Mouse (Mus musculus): Measurements from ENCODE around the gene Dab1. TPM values are rescaled to one million over a fixed set of nuclear protein-coding genes. Genes with fewer than 3 reads are reported as not detected.

Dab1 gene
- polyA plus RNA-seq, 1 experiment from 2014 or later: 20.6 TPM

DNA sequence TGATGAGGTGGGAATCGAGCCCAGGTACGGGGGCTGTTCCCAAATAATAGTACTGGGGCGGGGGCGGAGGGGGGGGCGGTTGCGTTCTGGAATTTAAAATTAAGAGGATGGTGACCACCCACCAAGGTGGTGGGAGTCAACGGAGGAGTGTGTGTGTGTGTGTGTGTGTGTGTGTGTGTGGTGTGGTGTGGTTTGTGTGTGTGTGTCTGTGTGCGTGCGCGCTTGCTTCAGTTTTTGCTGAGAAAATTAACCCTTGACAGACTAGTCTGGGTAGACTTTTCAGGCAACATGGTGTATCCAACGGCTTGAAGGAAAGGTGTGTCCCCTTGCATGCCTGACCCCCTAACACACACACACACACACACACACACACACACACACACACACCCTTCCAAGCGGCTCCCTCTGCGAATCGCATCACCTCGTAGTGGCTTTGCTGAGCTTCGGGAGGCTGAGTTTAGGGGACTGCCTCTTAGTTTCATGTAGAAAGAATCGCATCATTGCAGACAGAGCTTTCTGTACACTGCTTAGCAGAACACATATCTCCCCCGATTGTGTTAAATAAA, 1.5 kb downstream of the Dab1 start:
- peak overlapping the region; percentile 45 for H3K4me3 ChIP-seq (ENCODE audit: low read length)
- peak overlapping the region; percentile 70 for H3K4me2 ChIP-seq (replicated peaks; ENCODE audit: low read depth, low read length)
- H3K27me3 ChIP-seq (ENCODE audit: insufficient read depth, low read length): peaks cover 48% of the 10 kb centered on the region
- WGBS: 7% methylated on average over 18 of the region's 18 CpGs
- no peak for ATAC-seq (ENCODE audit: low FRiP score, low TSS enrichment)
- H3K9ac ChIP-seq (replicated peaks; ENCODE audit: low read length): no peak overlapping the region
- H3K4me1 ChIP-seq (ENCODE audit: insufficient read depth, low read length): no peaks in the 10 kb centered on the region; the same call in 1 of the 2 replicates
- no peak overlapping the region for H3K27ac ChIP-seq (ENCODE audit: low read length)
- no peaks in the 10 kb centered on the region for H3K9me3 ChIP-seq (ENCODE audit: low read length)
- H3K36me3 ChIP-seq (ENCODE audit: insufficient read depth, low read length): no peaks in the 10 kb centered on the region

DNA sequence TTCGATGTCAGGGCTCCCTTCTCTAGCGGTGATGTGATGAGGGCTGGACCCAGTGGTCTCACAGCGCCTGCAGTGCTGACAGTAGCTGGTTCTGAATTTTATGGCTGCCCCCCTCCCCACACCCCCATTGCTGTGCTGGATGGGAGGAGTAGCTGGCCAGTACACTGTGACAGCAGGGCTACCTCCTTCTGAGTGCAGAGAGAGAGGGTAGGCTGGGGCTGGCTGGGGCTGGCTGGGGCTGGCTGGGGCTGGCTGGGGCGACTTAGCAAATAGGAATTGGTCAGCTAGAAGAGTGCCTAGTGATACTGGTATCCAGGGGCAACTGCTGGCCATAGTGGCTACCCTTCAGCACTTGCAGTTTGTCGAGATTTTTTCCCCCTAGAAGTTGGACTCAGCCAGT, 2.4 kb downstream of the Dab1 start:
- peaks cover 48% of the 10 kb centered on the region for H3K27me3 ChIP-seq (ENCODE audit: insufficient read depth, low read length)
- peak; percentile 61; the same call in 1 of the 2 replicates for ATAC-seq (ENCODE audit: low FRiP score, low TSS enrichment)
- H3K4me1 ChIP-seq (ENCODE audit: insufficient read depth, low read length): no peaks in the 10 kb centered on the region; the same call in 1 of the 2 replicates
- no peaks in the 10 kb centered on the region for H3K36me3 ChIP-seq (ENCODE audit: insufficient read depth, low read length)
- no peaks in the 10 kb centered on the region for H3K9me3 ChIP-seq (ENCODE audit: low read length)
- H3K27ac ChIP-seq (ENCODE audit: low read length): no peak overlapping the region
- no peak overlapping the region for H3K9ac ChIP-seq (replicated peaks; ENCODE audit: low read length)
- H3K4me3 ChIP-seq (ENCODE audit: low read length): no peak overlapping the region
- H3K4me2 ChIP-seq (replicated peaks; ENCODE audit: low read depth, low read length): peak overlapping the region; percentile 70
- WGBS: 5% methylated on average over 5 of the region's 5 CpGs

DNA sequence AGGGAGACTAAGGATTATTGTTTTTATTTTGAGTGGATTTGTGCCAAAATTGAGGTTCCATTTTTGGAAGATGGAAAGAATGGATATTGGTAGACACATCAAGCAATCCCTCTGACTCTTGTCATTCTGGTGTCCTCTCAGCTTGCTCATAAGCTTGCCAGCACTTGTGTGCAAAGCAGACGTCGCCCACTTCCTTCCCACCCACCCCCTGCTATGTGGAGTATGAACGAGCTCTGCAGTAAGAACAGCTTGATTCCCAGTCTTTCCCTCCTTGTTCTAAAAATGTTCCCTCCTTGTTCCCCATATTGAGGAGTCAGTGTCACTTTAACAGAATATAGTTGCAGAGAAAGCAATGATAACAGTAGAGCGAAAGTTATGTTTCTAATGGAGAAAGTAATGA, 11.0 kb downstream of the Dab1 start:
- ATAC-seq (ENCODE audit: low FRiP score, low TSS enrichment): no peak
- Histone ChIP-seq H3K27ac (ENCODE audit: low read length) (no peak overlapping the region), H3K9ac (replicated peaks; ENCODE audit: low read length) (no peak overlapping the region), H3K27me3 (ENCODE audit: insufficient read depth, low read length) (no peaks in the 10 kb centered on the region), H3K4me2 (replicated peaks; ENCODE audit: low read depth, low read length) (no peak overlapping the region), H3K9me3 (ENCODE audit: low read length) (no peaks in the 10 kb centered on the region), H3K4me3 (ENCODE audit: low read length) (no peak overlapping the region), H3K4me1 (ENCODE audit: insufficient read depth, low read length) (no peaks in the 10 kb centered on the region), H3K36me3 (ENCODE audit: insufficient read depth, low read length) (no peaks in the 10 kb centered on the region)
- 70% methylated on average over 4 of the region's 4 CpGs for WGBS

DNA sequence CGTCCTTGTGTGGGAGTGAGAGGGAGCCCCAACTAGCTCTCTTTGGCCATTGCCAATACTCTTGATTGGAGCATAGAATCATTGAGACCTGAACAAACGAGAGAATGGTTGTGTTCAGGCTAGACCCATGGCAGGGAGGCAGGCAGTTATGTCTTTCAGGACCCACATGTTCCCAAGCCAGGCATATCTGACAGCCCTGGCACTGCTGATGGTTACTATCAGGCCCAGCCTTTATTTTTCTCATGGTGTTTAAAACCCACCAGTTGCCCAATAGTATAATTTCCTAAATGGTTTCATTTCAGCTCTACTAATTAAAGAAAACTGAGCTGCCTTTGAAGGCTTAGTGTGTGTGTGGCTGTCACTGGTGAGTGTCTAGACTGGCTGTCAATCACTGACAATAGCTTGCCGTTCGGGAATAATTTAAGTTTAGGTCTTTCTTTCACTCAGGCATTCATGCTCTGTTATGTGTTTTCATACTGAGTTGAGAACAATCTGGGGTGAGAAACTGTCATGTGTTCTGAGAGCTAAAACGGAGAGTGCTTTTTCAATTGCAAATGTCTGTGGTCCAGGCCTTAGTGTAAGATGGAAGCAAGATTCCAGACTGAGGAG, 17.1 kb downstream of the Dab1 start:
- H3K27ac ChIP-seq (ENCODE audit: low read length): no peak overlapping the region
- no peak overlapping the region for H3K9ac ChIP-seq (replicated peaks; ENCODE audit: low read length)
- no peaks in the 10 kb centered on the region for H3K36me3 ChIP-seq (ENCODE audit: insufficient read depth, low read length)
- H3K4me2 ChIP-seq (replicated peaks; ENCODE audit: low read depth, low read length): no peak overlapping the region
- H3K4me1 ChIP-seq (ENCODE audit: insufficient read depth, low read length): no peaks in the 10 kb centered on the region
- no peak overlapping the region for H3K4me3 ChIP-seq (ENCODE audit: low read length)
- no peak for ATAC-seq (ENCODE audit: low FRiP score, low TSS enrichment)
- WGBS: 69% methylated on average over 5 of the region's 5 CpGs
- no peaks in the 10 kb centered on the region for H3K9me3 ChIP-seq (ENCODE audit: low read length)
- H3K27me3 ChIP-seq (ENCODE audit: insufficient read depth, low read length): no peaks in the 10 kb centered on the region

DNA sequence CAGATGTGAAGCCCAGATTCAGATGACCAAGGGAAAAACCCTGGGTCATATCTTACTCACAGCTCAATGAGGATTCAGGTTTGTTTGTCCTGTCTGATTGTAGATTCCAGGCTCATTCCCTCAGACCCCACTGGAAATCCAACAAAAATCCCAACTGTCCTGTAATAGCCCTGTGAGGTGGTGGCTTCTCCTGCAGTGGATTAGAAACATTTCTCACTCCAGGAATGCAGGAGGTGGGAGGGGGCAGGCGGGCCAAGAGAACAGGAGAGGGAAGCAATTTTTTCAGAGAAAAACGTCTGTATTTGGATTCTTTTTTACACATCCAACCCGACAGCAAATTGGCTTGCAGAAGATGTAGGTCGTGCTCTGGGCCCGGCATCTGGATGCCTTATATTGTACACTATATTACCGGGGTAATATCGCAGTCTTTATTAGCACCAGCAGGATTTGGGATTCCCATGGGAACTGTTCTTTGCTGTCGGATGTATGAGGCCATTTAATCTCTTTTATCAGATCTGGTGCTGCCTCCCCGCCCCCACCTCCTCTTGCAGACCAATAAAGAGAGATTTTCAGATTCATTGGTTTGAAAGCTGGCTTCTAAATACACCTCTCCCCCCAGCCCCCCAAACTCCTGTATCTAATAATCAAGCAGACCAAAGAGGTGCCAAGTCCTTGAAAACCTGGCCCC, 29.2 kb downstream of the Dab1 start:
- no peak for ATAC-seq (ENCODE audit: low FRiP score, low TSS enrichment)

DNA sequence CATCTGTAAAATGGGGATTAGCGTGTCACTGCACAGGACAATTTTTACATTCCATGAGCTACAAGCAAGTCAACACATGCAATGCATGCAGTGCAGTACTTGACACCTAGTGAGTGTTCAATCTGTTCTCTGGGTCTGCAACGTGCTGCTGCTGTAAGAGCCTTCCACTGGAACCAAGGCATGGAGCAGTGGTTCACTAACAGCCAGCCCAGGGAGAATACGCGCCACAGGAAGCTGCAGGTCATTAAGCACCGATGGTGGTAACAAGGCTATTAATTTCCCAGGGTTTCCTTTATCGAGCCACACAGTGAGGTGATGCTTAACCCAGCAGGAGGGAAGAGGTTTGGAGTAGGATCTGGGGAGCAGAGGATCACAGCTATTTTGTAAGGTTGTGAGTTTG, 36.6 kb downstream of the Dab1 start:
- ATAC-seq (ENCODE audit: low FRiP score, low TSS enrichment): peak; percentile 67; the same call in 1 of the 2 replicates
- WGBS: 22% methylated on average over 6 of the region's 6 CpGs
- Histone ChIP-seq H3K4me1 (ENCODE audit: insufficient read depth, low read length) (no peaks in the 10 kb centered on the region), H3K9me3 (ENCODE audit: low read length) (no peaks in the 10 kb centered on the region), H3K27me3 (ENCODE audit: insufficient read depth, low read length) (no peaks in the 10 kb centered on the region), H3K27ac (ENCODE audit: low read length) (no peak overlapping the region), H3K36me3 (ENCODE audit: insufficient read depth, low read length) (no peaks in the 10 kb centered on the region), H3K4me2 (replicated peaks; ENCODE audit: low read depth, low read length) (no peak overlapping the region), H3K9ac (replicated peaks; ENCODE audit: low read length) (no peak overlapping the region), H3K4me3 (ENCODE audit: low read length) (no peak overlapping the region)

More for the DNA sequence above, 29.2 kb downstream of the Dab1 start:
- Histone ChIP-seq H3K9ac (replicated peaks; ENCODE audit: low read length) (no peak overlapping the region), H3K27ac (ENCODE audit: low read length) (no peak overlapping the region), H3K4me1 (ENCODE audit: insufficient read depth, low read length) (no peaks in the 10 kb centered on the region), H3K9me3 (ENCODE audit: low read length) (no peaks in the 10 kb centered on the region), H3K27me3 (ENCODE audit: insufficient read depth, low read length) (no peaks in the 10 kb centered on the region), H3K4me3 (ENCODE audit: low read length) (no peak overlapping the region), H3K36me3 (ENCODE audit: insufficient read depth, low read length) (no peaks in the 10 kb centered on the region), H3K4me2 (replicated peaks; ENCODE audit: low read depth, low read length) (no peak overlapping the region)
- 53% methylated on average over 9 of the region's 9 CpGs for WGBS

DNA sequence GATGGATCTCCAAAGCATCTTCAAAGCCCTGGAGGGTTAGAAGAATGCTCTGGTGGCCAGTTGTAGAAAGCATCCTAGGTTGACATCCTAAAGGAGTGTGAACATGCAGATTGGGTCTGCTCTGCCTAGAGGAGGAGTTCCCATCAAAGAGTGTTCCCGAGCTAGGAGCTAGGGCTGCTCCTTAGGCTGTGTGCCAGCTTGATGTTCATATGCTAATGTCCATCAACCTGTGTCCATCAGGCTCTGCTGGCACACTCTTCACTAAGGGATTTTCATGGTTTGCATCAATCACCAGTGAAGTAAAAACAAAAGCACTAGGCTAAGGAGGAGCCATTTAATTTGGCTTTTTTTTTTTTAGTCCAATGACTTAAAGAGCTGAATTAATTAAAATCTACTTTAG, 42.2 kb downstream of the Dab1 start:
- no peaks in the 10 kb centered on the region for H3K27me3 ChIP-seq (ENCODE audit: insufficient read depth, low read length)

DNA sequence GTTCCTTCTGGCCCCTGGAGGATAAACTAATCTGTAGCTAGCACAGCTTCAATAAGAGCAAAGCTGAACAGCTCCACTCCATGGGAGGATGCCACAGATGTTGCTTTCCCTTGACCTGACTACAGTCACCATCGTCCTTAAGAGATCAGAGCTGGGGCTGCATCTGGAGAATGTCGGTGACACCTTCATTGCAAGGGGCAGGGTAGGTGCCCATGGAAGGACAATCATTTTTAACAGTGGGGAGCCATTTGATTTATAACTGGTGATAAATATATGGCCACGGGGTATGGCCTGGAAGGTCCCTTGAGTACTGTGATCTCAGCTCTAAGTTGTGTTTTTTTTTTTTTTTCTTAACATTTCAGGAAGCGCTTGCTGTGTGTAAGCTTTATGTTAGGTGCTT, 48.3 kb downstream of the Dab1 start:
- Histone ChIP-seq H3K27me3 (ENCODE audit: insufficient read depth, low read length) (no peaks in the 10 kb centered on the region), H3K9ac (replicated peaks; ENCODE audit: low read length) (no peak overlapping the region), H3K9me3 (ENCODE audit: low read length) (no peaks in the 10 kb centered on the region), H3K36me3 (ENCODE audit: insufficient read depth, low read length) (no peaks in the 10 kb centered on the region), H3K4me1 (ENCODE audit: insufficient read depth, low read length) (no peaks in the 10 kb centered on the region), H3K4me2 (replicated peaks; ENCODE audit: low read depth, low read length) (no peak overlapping the region), H3K27ac (ENCODE audit: low read length) (no peak overlapping the region), H3K4me3 (ENCODE audit: low read length) (no peak overlapping the region)
- 42% methylated on average over 4 of the region's 4 CpGs for WGBS
- ATAC-seq (ENCODE audit: low FRiP score, low TSS enrichment): no peak

More for the DNA sequence above, 42.2 kb downstream of the Dab1 start:
- H3K4me1 ChIP-seq (ENCODE audit: insufficient read depth, low read length): no peaks in the 10 kb centered on the region
- no peak overlapping the region for H3K9ac ChIP-seq (replicated peaks; ENCODE audit: low read length)
- ATAC-seq (ENCODE audit: low FRiP score, low TSS enrichment): no peak
- no peak overlapping the region for H3K4me3 ChIP-seq (ENCODE audit: low read length)
- 52% methylated on average over 1 of the region's 1 CpGs for WGBS
- no peak overlapping the region for H3K4me2 ChIP-seq (replicated peaks; ENCODE audit: low read depth, low read length)
- H3K36me3 ChIP-seq (ENCODE audit: insufficient read depth, low read length): no peaks in the 10 kb centered on the region
- H3K9me3 ChIP-seq (ENCODE audit: low read length): no peaks in the 10 kb centered on the region
- no peak overlapping the region for H3K27ac ChIP-seq (ENCODE audit: low read length)

DNA sequence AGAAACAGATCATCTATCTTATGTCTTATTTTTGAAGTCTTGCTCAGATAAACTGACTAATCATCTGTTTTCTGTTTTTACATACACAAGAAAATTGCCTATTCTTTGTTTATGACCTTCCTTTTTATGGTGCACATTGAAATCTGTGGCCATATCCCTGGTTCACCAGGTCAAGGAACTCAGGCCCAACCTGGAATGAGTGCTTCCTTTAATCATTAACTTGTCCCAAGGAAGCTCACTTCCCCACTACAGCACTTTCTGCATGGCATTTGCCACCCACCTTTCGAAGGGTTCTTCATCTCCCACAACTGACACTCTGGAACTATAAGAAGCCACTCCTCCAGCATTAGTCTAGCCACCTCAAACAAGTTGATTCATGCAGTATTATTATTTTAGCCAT, 58.0 kb downstream of the Dab1 start:
- no peak for ATAC-seq (ENCODE audit: low FRiP score, low TSS enrichment)
- H3K9me3 ChIP-seq (ENCODE audit: low read length): no peaks in the 10 kb centered on the region
- H3K4me1 ChIP-seq (ENCODE audit: insufficient read depth, low read length): no peaks in the 10 kb centered on the region
- 46% methylated on average over 1 of the region's 1 CpGs for WGBS
- no peak overlapping the region for H3K27ac ChIP-seq (ENCODE audit: low read length)
- H3K4me2 ChIP-seq (replicated peaks; ENCODE audit: low read depth, low read length): no peak overlapping the region
- no peak overlapping the region for H3K4me3 ChIP-seq (ENCODE audit: low read length)
- H3K36me3 ChIP-seq (ENCODE audit: insufficient read depth, low read length): no peaks in the 10 kb centered on the region
- H3K9ac ChIP-seq (replicated peaks; ENCODE audit: low read length): no peak overlapping the region
- no peaks in the 10 kb centered on the region for H3K27me3 ChIP-seq (ENCODE audit: insufficient read depth, low read length)

DNA sequence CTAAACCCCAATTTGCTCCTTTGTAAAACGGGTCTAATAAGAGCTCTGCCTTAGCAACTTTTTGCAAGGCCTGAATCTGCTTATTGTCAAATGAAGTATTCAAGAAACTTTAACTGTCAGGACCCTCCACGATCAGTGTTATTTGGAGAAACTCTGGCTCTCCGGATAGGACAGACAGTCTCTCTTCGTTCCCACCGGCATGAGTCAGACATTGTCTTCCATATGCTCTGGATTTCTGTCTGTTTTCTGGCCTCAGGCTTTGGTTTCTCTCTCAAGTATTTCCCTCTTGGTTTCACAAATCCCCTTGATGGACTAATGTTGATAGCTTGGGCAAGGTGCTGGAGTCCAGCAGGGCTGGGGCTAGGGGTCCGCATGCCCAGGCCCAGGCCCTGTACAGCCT, 59.3 kb downstream of the Dab1 start:
- Histone ChIP-seq H3K9me3 (ENCODE audit: low read length) (no peaks in the 10 kb centered on the region), H3K9ac (replicated peaks; ENCODE audit: low read length) (no peak overlapping the region), H3K4me2 (replicated peaks; ENCODE audit: low read depth, low read length) (no peak overlapping the region), H3K27me3 (ENCODE audit: insufficient read depth, low read length) (no peaks in the 10 kb centered on the region), H3K27ac (ENCODE audit: low read length) (no peak overlapping the region), H3K4me1 (ENCODE audit: insufficient read depth, low read length) (no peaks in the 10 kb centered on the region), H3K4me3 (ENCODE audit: low read length) (no peak overlapping the region), H3K36me3 (ENCODE audit: insufficient read depth, low read length) (no peaks in the 10 kb centered on the region)
- ATAC-seq (ENCODE audit: low FRiP score, low TSS enrichment): no peak
- WGBS: 90% methylated on average over 6 of the region's 6 CpGs

All from kidney, embryonic 16.5 days (tissue).